Mouse (Mus musculus) G1E (cell line): ENCODE data around the gene Ston1.

Experiments used
- CTCF ChIP-seq: IDR thresholded peaks from 2 replicates; pipeline ENCODE4 v1.5.1; 2012; ENCODE audit warnings: low read depth, low read length, inconsistent platforms, mixed read lengths
- GATA1 ChIP-seq: IDR thresholded peaks from 2 replicates; pipeline ENCODE4 v1.6.1; 2012; ENCODE audit warnings: borderline replicate concordance, low read length, inconsistent platforms, mixed read lengths
- GATA2 ChIP-seq: IDR thresholded peaks from 2 replicates; pipeline ENCODE4 v1.6.1; 2012; ENCODE audit warnings: low read depth, low read length, inconsistent platforms, borderline replicate concordance
- POLR2AphosphoS5 ChIP-seq: IDR thresholded peaks from 2 replicates; pipeline ENCODE4 v1.6.1; 2012; ENCODE audit warnings: low read depth, low read length, inconsistent platforms; ENCODE audit not compliant: insufficient replicate concordance
- TAL1 ChIP-seq: conservative IDR thresholded peaks from 2 replicates; pipeline ENCODE4 v1.6.1; 2012; ENCODE audit warnings: low read depth, low read length, inconsistent platforms, mixed read lengths

DNA sequence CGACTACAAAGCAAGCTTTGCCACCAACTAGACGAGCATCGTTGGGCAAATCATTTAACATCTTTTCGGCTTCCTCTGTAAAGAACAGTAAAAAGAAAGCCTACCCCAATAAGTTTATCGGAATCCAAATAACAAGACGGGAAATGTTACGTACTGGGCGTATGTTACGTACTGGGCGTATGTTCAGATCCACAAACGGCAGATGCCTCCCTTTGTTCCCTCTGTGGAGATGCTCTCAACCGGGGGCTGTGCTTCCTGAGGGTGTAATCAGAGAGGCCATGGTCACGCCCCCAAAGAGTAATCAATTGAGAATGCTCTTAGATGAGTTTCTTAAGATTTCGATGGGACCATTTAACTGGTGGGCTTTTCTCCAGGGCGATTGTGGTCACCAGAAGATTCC lies 11.9 kb downstream of the Ston1 start:
- TF ChIP-seq CTCF (no peak), TAL1 (no peak), GATA1 (no peak), POLR2AphosphoS5 (no peak), GATA2 (no peak)
